Mouse (Mus musculus): ENCODE data around the gene Pdcd1lg2. TPM values are rescaled to one million over a fixed set of nuclear protein-coding genes. Genes with fewer than 3 reads are reported as not detected.

The Pdcd1lg2 gene
- total RNA-seq, 1 experiment, result not detected

DNA sequence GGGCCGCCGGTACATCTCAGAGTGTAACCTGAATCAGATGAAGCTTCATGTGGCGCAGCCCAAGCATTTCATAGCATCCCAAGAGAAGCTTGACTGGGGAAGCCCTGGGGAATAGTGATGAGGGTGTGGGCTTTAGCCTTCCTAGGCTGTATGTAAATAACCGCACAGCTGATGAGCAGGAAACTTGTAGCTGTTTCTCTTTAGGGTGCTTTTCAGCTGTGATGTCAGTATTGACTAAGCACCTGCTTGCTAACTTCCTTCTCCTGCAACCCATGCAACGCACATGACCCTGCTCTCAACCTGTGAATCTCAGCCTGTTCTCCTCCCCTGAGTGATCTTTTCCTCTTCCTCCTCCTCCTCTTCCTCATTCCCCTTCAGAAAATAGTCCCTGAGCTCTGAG lies 46.6 kb upstream of the Pdcd1lg2 start:
- Histone ChIP-seq H3K4me3 (ENCODE audit: insufficient read depth in 1 of 2, low read depth in 1 of 2, low read length in 2 of 2, poor library complexity in 1 of 2, severe bottlenecking in 1 of 2) (no peak overlapping the region), H3K9ac (ENCODE audit: insufficient read depth, low read depth, low read length, poor library complexity, severe bottlenecking) (no peak overlapping the region), H3K27ac (ENCODE audit: insufficient read depth, low read depth, low read length, poor library complexity, severe bottlenecking) (no peak overlapping the region), H3K4me1 (ENCODE audit: control insufficient read depth in 2 of 2, insufficient read depth in 2 of 2, low read length in 2 of 2, poor library complexity in 1 of 2) (peaks cover 0 to 6% of the 10 kb centered on the region in 2 experiments; a peak in 2 of 4 replicates), H3K9me3 (ENCODE audit: control insufficient read depth, insufficient read depth, low read depth, low read length) (no peaks in the 10 kb centered on the region), H3K36me3 (ENCODE audit: control insufficient read depth, insufficient read depth, low read length, poor library complexity, severe bottlenecking) (no peaks in the 10 kb centered on the region)
- TF ChIP-seq CHD2 (IDR thresholded peaks at IDR 0.05; ENCODE audit: low read depth, low read length) (no peak), ZNF384 (IDR thresholded peaks at IDR 0.05; ENCODE audit: low read depth, low read length) (no peak), HCFC1 (IDR thresholded peaks at IDR 0.05; ENCODE audit: borderline replicate concordance, insufficient read depth, low read length) (no peak), MAFK (IDR thresholded peaks at IDR 0.05; ENCODE audit: insufficient read depth, low read depth, low read length) (no peak), ZC3H11A (IDR thresholded peaks at IDR 0.05; ENCODE audit: borderline replicate concordance, low read depth, low read length) (no peak)
- DNase-seq (ENCODE audit: low read depth, low spot score), result no peak
- in situ Hi-C loops (cut with MboI; ENCODE audit: low sequenced_read_pairs in 2 of 2, unreplicated experiment in 2 of 2), result no loop called here

DNA sequence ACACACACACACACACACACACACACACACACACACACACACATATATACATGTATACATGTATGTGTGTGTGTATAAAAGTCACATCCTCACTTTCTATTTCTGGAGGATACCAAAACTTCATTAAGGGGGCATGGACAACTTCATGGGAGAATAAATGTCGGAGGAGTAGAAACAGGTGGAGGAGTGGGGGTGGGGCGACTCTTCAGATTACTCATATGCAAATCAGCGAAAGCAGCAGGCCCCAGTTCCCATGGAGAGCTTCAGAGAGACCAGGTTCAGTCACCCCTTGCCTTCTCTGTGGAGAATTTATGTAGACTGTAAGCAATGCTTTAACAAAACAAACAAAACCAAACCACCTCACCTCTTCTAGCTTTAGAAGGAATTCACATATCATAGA lies 45.6 kb upstream of the Pdcd1lg2 start:
- Histone ChIP-seq H3K4me1 (ENCODE audit: control insufficient read depth in 2 of 2, insufficient read depth in 2 of 2, low read length in 2 of 2, poor library complexity in 1 of 2) (peaks cover 0 to 6% of the 10 kb centered on the region in 2 experiments; a peak in 2 of 4 replicates), H3K9ac (ENCODE audit: insufficient read depth, low read depth, low read length, poor library complexity, severe bottlenecking) (no peak overlapping the region), H3K9me3 (ENCODE audit: control insufficient read depth, insufficient read depth, low read depth, low read length) (no peaks in the 10 kb centered on the region), H3K27ac (ENCODE audit: insufficient read depth, low read depth, low read length, poor library complexity, severe bottlenecking) (no peak overlapping the region), H3K36me3 (ENCODE audit: control insufficient read depth, insufficient read depth, low read length, poor library complexity, severe bottlenecking) (no peaks in the 10 kb centered on the region), H3K4me3 (ENCODE audit: insufficient read depth in 1 of 2, low read depth in 1 of 2, low read length in 2 of 2, poor library complexity in 1 of 2, severe bottlenecking in 1 of 2) (no peak overlapping the region)
- DNase-seq (ENCODE audit: low read depth, low spot score), result peak; percentile 57
- TF ChIP-seq ZNF384 (IDR thresholded peaks at IDR 0.05; ENCODE audit: low read depth, low read length), result no peak
- TF ChIP-seq HCFC1 (IDR thresholded peaks at IDR 0.05; ENCODE audit: borderline replicate concordance, insufficient read depth, low read length), result no peak
- TF ChIP-seq MAFK (IDR thresholded peaks at IDR 0.05; ENCODE audit: insufficient read depth, low read depth, low read length), result no peak
- TF ChIP-seq CHD2 (IDR thresholded peaks at IDR 0.05; ENCODE audit: low read depth, low read length), result no peak
- no peak for TF ChIP-seq ZC3H11A (IDR thresholded peaks at IDR 0.05; ENCODE audit: borderline replicate concordance, low read depth, low read length)
- in situ Hi-C loops (cut with MboI; ENCODE audit: low sequenced_read_pairs in 2 of 2, unreplicated experiment in 2 of 2), result no loop called here

DNA sequence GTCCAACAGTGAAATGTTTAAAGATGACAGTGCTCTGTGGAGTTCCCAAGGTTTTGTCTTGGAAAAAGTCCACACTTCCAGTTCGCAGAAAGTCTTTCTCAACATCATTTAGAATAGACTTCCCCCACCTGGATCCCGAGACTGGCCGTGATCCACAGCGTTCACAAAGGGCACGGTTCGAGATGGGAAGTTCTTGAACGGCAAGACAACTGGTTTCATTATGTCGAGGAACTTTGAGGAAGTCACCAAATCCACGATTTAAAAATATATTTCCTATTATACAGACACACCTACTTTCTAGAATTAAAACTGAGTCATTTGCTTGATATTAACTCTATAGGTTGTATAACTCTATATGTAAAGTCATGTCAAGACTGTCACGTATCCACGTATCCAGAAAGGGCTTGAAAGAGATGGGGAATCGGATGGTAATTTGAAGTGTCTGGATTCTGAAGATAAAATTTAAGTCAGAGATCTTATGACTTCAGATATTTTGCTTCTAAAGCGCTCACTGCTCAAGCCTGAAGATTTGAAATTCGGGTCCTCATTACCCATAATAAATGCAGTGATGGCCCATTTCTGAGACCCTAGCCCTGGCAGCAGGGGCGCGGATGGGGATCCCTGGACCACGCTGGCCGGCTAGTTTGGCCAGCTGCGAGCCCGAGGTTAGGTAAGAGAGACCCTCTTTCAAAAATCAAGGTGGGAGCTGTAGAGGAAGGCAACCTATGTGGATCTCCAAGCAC lies 44.3 kb upstream of the Pdcd1lg2 start:
- peaks cover 0 to 6% of the 10 kb centered on the region in 2 experiments; a peak in 2 of 4 replicates for H3K4me1 ChIP-seq (ENCODE audit: control insufficient read depth in 2 of 2, insufficient read depth in 2 of 2, low read length in 2 of 2, poor library complexity in 1 of 2)
- H3K9me3 ChIP-seq (ENCODE audit: control insufficient read depth, insufficient read depth, low read depth, low read length), result no peaks in the 10 kb centered on the region
- no peak for DNase-seq (ENCODE audit: low read depth, low spot score)
- H3K4me3 ChIP-seq (ENCODE audit: insufficient read depth in 1 of 2, low read depth in 1 of 2, low read length in 2 of 2, poor library complexity in 1 of 2, severe bottlenecking in 1 of 2), result no peak overlapping the region
- no peak for TF ChIP-seq ZNF384 (IDR thresholded peaks at IDR 0.05; ENCODE audit: low read depth, low read length)
- no peak for TF ChIP-seq CHD2 (IDR thresholded peaks at IDR 0.05; ENCODE audit: low read depth, low read length)
- no peak for TF ChIP-seq ZC3H11A (IDR thresholded peaks at IDR 0.05; ENCODE audit: borderline replicate concordance, low read depth, low read length)
- no peak for TF ChIP-seq HCFC1 (IDR thresholded peaks at IDR 0.05; ENCODE audit: borderline replicate concordance, insufficient read depth, low read length)
- TF ChIP-seq MAFK (IDR thresholded peaks at IDR 0.05; ENCODE audit: insufficient read depth, low read depth, low read length), result no peak
- no peak overlapping the region for H3K27ac ChIP-seq (ENCODE audit: insufficient read depth, low read depth, low read length, poor library complexity, severe bottlenecking)
- no peaks in the 10 kb centered on the region for H3K36me3 ChIP-seq (ENCODE audit: control insufficient read depth, insufficient read depth, low read length, poor library complexity, severe bottlenecking)
- in situ Hi-C loops (cut with MboI; ENCODE audit: low sequenced_read_pairs in 2 of 2, unreplicated experiment in 2 of 2), result no loop called here
- no peak overlapping the region for H3K9ac ChIP-seq (ENCODE audit: insufficient read depth, low read depth, low read length, poor library complexity, severe bottlenecking)

DNA sequence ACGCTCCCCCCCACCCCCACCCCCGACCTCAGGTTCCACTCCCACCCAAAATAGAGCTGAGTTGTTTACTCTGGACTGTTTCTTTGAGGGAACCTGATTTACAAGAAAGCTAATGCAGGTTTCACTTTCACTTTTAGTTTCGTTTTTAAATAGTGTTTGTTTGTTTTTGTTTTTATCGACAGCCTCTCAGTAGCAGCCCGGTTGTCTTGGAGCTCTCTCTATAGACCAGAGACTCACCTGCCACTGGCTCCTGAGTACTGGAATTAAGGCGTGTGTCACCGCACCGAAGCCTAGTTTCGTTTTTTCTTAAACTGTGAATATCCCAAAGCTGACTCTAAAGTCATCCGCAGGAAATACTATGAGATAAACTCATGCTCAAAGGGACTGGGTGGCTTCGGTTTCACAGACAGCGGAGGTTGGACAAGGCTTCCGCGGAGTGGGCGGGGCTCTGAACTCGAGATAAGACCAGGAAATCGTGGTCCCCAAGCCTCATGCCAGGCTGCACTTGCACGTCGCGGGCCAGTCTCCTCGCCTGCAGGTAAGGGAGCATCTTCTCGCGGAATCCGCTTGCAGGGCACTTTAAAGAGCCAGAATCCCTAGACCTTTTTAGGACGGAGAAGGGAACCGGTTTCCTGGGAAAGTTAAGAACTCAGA lies 43.6 kb upstream of the Pdcd1lg2 start, which contains the start of the genes Plgrkt and Cd274:
Gene Plgrkt (minus strand): TSS at position 422 of the 654 bp plus-strand sequence.
Gene Cd274 (plus strand): TSS at position 487 of the 654 bp plus-strand sequence.
- H3K27ac ChIP-seq (ENCODE audit: insufficient read depth, low read depth, low read length, poor library complexity, severe bottlenecking), result no peak within 1 kb of the TSS
- H3K9me3 ChIP-seq (ENCODE audit: control insufficient read depth, insufficient read depth, low read depth, low read length), result no peaks in the 10 kb centered on the region
- peaks cover 0 to 6% of the 10 kb centered on the region in 2 experiments; a peak in 2 of 4 replicates for H3K4me1 ChIP-seq (ENCODE audit: control insufficient read depth in 2 of 2, insufficient read depth in 2 of 2, low read length in 2 of 2, poor library complexity in 1 of 2)
- no peaks in the 10 kb centered on the region for H3K36me3 ChIP-seq (ENCODE audit: control insufficient read depth, insufficient read depth, low read length, poor library complexity, severe bottlenecking)
- no peak for TF ChIP-seq ZNF384 (IDR thresholded peaks at IDR 0.05; ENCODE audit: low read depth, low read length)
- no peak for TF ChIP-seq MAFK (IDR thresholded peaks at IDR 0.05; ENCODE audit: insufficient read depth, low read depth, low read length)
- TF ChIP-seq CHD2 (IDR thresholded peaks at IDR 0.05; ENCODE audit: low read depth, low read length), result no peak
- TF ChIP-seq ZC3H11A (IDR thresholded peaks at IDR 0.05; ENCODE audit: borderline replicate concordance, low read depth, low read length), result no peak
- TF ChIP-seq HCFC1 (IDR thresholded peaks at IDR 0.05; ENCODE audit: borderline replicate concordance, insufficient read depth, low read length), result no peak
- H3K4me3 ChIP-seq (ENCODE audit: insufficient read depth in 1 of 2, low read depth in 1 of 2, low read length in 2 of 2, poor library complexity in 1 of 2, severe bottlenecking in 1 of 2), result peak within 1 kb of the TSS in 1 of 2 experiments; percentile 51; a peak in 3 of 4 replicates
- DNase-seq (ENCODE audit: low read depth, low spot score), result peak; percentile 43
- no peak within 1 kb of the TSS for H3K9ac ChIP-seq (ENCODE audit: insufficient read depth, low read depth, low read length, poor library complexity, severe bottlenecking)
- in situ Hi-C loops (cut with MboI; ENCODE audit: low sequenced_read_pairs in 2 of 2, unreplicated experiment in 2 of 2), result no loop called here

Measured in ES-E14 (cell line).